Mouse (Mus musculus) testis, postnatal 10 days (tissue): ENCODE data around the gene Actl11.

Experiments used
- DNase-seq: peaks from one replicate; pipeline ENCODE4 v3.0.0; 2021; ENCODE audit warnings: low spot score

The Actl11 gene

DNA sequence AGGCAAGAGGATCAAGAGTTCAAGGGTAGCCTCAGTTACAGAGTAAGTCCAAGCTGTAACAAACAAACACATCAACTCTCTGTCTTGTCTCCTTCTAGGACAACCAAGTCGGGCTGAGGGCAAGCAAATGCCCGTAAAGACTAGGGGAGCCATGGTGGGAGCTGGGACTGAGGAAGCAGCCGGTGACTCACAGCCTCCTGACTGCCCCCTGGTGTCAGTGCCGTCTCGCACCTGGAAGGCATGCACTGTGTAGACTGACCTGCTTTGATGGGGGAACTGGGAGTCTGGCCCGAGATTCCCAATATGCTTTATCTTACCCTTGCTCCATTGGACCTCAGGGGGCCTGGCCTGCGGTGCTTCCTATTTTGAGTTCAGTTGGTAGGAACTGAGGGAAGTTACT is 5.2 kb upstream of the Actl11 start:
- peak; percentile 78 for DNase-seq

DNA sequence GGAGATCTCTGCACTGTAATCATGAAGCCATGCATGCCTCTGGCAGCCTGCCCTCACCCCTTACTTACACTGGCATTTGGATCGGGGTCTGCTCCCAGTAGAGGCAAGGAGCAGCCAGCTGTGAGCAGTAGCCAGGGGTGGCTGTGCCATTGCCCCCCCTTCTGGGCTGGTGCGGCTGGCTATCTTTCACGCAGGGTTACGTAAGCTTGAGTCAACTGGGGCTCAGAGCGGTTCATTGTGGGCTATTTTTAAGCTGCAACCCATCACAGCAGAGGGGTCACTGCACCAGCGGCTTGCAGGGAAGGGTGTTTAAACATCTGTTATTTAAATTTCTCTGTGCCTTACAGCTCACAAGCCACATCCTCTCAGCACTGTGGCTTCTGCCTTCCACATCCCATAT is 4.3 kb upstream of the Actl11 start:
- DNase-seq = no peak

DNA sequence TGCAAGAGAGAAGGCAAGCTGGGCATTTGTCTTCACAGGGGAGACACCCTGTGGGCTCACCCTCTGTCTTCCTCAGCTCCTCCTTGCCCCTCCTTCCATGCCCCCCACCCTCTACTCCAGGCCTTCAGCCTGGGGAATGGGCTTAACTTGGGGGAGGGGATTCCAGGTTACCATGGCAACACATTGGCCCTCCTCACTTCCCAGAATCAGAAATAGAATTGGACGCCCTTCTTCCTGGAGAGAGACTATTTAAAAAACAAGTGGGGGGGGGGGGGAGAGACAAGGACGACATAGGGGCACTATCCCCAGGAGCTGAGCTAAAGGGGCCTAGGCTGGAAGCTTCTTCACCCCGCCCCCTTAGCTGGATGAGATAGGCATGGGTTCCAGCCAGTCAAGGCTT is 3.0 kb upstream of the Actl11 start:
- no peak for DNase-seq

DNA sequence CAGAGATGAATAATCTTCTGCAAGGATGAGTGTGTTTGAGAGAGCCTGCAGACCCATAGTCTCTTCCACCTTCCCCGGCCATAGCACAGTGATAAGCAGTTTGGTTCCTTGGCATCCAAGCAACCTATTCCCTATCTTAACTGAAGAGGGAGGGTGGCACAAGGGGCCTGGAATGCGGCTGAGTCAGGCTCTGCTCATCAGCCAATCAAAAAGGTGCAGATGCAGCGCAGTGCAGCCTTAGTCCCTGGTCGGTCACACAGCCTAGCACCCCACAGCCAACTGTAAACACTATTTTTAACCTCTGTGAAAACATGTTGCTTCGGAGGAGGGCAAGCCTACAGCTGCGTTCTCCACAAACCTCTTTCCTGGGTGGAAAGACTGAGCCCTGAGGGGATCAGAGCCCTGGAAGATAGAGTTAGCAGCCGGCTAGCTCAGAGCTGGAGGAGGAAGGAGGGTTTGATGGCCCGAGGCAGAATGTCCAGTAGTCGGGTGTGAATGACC is 1.3 kb upstream of the Actl11 start:
- no peak for DNase-seq

DNA sequence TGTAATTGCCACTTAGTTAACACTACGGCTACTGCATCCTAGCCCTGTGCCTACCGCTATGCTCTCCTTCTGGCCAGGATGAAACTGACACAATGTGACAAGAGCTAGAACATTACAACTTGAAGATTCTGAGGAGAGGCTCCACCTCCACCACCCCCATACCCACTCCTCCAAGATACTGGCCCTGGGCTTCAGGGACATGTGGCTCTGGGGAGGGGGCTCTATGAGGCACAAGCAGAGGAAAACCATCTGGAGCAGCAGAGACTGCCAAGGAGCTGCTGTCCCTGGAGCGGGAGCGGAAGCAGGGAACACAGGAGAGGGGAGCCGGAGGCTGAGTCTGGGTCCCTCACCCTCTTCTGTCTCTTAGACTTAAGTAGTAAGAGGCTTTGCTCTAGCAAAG is 520 bp upstream of the Actl11 start:
- no peak for DNase-seq

DNA sequence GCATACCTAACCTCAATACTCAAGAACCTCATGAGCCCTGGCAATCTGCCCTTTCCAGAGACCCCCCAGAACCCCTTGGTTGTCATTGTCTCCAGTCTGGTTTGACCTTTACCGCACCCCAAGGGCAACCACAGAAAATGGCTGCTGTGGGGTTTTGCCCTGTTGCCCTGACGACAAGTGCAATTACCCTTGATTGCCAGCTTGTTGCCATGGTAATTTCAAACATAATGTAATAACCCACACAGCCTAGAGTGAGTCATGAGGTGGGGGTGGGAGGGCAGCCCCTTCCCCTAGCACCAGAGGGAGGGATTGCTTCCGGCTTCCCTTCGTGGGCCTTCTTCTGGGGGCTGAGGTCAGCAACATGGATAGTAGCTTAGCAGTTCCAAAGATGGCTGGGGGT is 4.0 kb downstream of the Actl11 start:
- no peak for DNase-seq

DNA sequence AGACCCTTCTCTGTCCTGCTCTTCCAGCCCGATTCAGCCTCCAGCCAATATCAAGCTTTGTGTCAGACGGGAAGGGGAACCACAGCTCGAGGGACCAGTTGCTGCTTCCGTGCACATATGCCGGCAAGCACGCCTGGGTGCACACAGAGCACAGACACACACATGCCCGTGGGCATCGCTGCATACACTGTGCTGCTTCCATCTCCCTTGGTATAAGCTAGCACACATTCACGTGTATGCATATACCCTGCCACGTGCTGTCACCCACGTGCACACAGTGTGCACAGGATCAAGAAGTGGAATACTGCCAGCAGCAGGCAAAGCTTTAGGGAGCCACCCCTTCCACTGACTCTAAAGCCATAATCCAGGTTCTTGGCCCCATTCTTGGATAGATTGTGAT is 5.9 kb downstream of the Actl11 start:
- no peak for DNase-seq

DNA sequence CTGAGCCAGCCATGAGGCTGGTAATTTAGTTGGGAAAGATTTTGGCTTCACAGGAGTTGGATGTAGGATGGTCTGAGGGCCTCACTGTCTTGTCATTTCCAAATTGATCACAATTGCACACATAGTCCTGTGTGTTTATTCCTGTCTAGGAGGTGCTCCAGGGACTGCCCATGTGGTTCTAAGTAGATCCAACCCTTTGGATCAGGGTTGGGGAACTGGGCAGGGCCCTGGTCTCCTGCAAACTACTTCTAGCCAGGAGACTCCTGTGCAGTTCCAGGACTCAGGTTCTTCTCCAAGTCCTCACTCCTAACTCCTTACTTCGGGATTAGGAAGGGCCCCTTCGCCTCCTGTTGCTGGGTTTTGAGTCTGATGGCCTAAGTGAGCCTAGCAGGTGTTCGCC is 7.1 kb downstream of the Actl11 start, which contains the start of gene Camkv:
Camkv (plus strand) TSS at position 301 of the 400 bp plus-strand sequence.
- DNase-seq = no peak

DNA sequence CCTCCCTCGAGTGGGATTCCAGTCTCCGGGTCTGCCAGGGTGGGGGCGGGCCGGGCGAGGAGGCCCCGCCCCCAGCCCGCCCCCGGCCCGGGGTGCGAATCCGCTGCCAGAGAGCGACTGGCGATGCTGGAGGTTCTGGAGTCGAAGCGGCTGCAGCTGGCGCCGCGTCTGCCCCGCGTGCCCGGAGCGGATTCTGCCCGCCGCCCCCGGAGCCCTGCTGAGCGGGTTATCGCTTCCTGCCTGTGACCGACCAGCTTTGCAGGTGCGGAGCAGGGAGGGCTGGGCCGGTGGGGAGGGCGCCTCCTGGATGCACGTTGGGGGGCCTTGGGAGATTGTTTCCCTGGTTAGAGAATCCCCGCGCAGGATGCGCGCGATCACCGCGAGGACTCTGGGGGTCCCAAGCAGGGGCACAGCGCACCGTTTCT is 7.5 kb downstream of the Actl11 start:
- DNase-seq = no peak

DNA sequence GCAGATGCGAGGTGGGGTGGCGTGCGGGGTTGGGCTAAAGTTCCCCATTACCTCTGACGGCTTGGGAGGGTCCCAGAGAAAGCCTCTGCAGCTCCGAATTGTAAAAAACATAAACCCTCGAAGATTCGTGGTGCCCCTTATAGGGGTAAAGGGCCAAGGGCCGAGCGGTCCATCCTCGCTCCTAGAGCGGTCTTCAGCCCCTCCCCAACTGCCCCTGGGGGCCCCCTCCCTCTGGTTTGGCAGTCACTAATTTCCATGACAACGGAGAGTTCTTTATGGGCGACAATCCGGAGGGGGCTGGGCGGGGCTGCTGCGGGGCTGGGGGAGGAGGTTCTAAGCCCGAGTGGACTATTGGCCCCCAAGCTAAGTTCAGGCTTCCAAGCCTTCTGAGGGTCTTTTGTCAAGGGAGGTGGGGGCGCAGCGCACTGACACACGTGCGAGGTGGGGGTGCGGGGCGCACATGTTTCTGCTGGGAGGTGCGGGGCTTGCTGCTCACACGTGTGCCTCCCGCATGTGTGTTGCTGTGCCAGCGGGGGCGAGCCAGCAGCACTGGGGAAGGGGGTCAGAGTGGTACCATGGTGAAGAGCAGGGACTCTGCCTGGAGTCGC is 8.1 kb downstream of the Actl11 start:
- no peak for DNase-seq

DNA sequence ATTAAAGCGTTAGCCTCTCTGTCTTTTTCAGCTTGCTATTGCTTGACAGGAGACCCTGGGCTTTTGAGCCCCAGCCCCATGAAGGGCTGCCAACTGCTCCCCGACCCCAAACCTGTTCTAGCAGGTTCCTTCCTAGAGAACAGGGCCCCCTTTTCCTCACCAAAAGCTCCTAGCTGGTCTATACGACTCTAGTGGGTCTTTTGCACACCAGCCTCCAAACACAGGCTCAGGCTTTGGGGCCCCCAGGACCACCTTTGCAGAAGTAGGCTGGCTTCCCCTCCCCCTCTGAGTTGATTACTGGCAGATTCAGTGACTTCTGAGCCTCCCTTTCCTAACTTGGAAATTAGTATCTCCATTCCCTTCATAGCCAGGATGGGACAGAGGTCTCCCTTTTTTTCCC is 8.6 kb downstream of the Actl11 start:
- no peak for DNase-seq

DNA sequence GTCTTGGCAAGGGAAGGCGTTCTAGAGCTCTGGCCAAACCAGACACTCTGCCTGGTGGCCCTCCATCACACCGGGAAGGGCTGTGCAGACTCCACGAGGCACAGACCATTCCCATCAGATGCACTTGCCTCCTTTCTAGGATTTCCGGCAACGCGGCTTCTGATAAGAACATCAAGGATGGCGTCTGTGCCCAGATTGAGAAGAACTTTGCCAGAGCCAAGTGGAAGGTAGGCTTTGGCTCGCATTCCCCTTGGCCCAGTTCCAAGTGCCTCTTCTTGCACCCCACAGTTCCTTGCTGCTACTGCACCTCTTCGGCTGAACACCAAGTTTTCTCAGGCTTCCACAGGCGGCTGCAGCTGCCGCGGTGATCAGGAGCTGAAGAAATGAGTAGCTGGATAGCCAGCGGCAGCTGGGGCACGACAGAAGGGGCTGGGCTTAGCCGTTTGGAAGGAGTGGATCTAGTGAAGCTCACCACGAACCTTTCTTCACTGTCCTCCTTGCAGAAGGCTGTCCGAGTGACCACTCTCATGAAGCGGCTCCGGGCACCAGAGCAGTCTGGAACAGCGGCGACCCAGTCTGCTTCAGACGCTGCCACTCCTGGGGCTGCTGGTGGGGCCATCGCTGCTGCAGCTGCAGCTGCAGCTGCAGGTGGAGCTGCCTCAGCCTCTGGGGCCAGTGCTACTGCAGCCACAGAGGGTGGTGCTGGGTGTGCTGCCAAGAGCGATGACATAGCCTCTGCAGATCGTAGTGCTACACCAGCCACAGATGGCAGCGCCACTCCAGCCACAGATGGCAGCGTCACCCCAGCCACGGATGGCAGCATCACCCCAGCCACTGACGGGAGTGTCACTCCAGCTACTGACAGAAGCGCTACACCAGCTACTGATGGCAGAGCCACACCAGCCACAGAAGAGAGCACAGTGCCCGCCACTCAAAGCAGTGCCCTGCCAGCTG is 19.2 kb downstream of the Actl11 start:
- DNase-seq = no peak

DNA sequence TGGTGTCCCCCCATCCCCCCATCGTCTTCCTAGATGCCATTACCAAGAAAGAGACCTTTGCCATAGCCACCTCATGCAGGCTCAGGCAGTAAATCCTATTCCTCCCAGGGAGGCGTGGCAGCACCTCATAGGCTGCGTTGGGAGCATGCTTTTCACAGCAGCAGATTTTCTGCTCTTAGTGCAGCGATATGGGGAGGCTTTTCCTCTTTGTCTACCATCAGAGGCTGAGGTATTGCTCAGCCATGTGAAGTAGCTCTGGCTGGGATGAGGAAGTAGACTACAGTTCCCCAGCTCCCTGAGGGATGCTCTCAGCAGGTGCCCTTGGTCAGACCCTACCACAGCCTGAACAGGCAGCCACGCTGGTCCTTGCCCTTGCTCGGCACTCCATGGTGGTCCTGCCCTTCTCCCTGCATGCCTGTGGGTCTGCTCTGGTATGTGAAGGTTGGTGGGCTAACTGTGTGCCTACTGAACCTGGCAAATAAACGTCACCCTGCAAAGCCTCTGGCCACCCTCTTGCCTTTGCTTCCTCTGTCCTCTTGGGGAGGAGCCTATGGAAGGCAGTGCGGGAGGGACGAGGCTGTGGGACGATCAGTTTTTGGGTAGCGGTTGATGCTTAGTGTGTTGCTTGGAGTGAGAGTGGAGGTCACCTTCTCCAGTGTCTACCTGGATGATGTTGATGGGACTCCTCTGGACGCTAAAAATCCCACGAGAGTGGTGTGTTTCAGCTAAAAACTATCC is 21.1 kb downstream of the Actl11 start:
- DNase-seq = no peak

DNA sequence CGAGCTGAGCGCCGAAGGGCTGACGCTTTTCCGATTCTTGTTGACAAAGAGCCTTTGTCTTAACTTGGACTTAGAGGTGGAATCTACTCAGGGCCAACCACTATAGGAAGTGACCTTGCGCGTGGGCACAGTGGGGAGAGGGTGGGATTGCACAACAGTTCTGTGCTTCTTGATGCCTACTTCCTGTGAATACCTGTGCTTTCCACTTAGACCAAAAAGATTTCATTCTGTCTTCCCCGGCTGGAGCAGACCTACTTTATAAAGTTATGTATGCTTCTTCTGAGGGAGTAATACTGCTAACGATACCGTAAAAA is 21.6 kb downstream of the Actl11 start, which contains the start of gene Traip:
Traip (plus strand) TSS at position 215 of the 314 bp plus-strand sequence.
- no peak for DNase-seq

DNA sequence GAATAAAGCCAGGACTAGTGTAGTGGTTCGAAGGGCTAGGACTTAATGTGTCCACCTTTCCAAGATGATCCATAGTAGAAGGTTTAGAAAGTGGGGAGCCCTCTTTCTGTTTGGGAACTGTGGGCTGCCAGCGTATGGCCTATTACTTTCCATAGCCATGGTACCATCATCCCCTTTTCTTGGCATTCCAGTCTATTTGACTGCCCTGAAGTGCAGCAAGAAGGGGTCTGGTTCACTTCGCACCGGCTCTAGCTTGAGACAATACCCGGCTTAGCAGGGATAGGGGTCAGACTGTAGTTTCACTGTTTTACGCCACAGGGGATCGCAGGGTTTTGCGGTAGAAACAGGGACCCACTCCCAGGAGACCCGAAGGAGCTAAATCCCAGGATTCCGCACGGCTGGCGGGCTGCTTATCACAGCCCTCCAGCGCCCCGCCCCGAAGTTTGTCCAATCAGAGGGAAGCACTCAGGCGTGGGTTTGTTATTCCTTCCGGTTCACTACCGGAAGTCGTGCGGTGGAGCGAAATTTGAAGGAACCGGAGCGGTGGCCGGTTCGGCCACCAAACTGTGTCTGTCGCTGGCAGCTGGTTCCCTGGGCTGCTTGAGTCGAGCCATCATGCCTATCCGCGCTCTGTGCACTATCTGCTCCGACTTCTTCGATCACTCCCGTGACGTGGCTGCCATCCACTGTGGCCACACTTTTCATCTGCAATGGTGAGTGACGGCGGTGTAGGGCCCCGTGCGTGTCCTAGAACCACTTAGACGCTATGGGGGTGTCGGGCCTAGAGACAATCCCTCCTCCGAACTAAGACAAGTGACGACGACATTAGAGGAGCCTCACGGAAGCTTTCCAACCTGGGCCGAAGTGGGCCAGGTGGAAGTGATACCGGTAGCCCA is 22.4 kb downstream of the Actl11 start:
- peak; percentile 95 for DNase-seq

DNA sequence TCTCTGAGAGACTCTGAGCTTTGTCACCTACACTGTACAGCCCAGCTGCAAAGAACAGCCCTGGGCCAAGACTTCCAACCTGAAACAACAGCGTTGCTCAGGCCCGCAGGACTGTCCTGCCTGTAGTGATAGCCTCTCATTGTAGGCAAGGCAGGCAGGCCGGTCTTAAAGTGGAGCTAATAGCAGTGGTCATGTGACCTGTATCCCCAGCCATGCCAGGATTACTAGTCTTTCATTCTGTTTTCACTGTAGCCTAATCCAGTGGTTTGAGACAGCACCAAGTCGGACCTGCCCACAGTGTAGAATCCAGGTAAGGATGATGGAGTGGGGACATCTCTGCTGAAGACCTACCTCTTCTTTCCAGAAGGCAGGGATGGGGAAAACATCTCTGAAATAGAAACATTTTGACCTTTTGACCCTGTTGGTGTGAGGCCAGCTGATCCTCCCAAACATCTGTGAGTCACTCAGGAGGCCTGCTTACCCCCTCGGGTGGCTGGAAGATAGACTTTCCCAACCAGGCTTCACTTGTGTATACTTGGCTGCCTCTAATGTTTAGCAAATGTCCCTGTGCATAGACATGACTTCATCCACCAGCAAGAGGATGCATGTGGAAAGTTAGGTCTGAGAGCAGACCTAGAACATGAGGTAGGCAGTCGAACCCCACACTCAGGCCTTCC is 27.5 kb downstream of the Actl11 start:
- DNase-seq = no peak

DNA sequence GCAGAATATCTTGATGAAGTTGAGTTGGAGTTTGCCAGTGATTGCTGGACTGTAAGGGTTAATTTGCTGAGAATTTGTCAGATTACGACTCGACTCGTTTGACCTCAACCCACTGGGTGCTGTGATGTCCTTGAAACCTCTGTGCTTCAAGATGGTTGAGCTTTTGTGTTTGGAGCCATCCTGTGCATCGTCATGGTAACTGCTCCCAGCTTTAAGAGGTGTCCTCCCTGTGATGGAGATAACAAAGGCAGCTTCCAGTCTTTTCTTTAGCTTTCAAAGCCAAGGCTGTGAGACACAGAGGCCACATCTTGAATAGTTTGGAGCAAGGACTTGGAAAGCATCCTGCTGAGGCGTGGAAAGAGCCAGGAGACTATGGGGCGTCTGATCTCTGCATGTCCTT is 28.9 kb downstream of the Actl11 start:
- no peak for DNase-seq

DNA sequence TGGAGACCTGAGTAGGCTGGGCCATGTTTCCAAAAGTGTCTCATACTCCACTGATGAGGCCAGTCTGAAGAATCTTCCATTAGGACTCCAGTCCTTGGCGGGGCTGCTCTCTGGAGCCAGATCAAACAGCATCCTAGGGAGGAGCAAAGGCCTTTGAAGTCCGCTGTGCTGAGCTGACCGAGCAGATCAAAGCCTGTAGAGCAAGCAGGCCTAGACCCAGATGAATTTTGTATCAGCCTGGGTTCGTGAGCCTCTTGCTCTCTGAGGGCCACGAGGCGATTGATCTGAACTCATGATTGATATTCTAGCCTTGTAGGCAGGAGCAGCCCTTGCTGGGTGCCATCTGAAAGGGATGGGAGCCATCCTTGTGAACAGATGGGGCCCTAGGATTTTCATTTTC is 31.6 kb downstream of the Actl11 start:
- DNase-seq = no peak

DNA sequence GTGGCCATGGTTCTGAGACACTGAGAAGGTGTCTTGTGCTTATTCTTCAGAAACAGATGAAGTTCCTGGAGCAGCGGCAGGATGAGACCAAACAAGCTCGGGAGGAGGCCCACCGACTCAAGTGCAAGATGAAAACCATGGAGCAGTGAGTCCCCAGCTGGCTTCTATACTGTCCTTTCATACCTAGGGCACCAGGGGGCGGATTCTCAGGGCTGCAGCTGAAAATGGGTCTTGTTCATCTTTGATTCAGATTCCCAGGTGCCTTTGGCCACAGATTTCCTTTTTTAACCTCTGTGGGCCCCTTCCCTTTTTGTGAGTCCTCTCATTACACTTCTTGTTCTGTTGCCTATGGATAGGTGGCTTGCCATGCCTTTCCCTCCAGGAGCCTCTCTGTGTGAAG is 32.7 kb downstream of the Actl11 start:
- no peak for DNase-seq

DNA sequence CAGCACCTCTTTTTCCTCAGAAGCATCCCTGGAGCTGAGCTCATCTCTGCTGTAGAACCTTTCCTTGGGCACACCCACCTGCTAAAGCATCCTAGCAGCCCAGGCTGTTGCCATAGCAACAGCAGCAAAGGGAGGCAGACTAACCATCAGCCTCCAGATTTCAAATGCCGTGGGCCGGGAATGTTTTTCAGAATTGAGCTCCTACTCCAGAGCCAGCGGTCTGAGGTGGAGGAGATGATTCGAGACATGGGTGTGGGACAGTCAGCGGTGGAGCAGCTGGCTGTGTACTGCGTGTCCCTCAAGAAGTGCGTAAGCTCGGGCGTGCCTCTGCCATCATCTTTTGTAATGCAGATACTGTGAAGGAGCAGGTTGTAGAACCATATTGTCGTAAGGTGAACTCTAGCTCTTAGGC is 33.1 kb downstream of the Actl11 start:
- DNase-seq = no peak

DNA sequence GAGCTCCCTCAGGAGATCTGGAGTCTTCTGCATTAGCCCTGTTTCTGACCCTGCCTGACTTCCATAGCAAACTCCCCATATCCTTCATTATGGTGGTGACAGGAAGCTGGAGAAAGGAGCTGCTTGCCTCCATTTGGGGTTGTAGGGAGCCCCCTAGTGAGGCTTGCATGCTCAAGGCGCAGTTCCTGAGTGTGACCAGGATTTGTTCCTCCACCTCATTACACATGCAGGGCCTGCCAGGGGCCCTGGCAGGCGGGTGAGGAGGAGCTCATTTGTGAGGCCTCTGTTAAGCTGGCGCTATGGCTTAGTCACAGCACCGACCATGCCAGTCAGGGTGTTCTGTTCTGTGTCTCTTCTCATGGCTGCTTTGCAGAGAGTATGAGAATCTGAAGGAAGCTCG is 33.6 kb downstream of the Actl11 start:
- DNase-seq = no peak
